Mouse (Mus musculus) hindbrain, embryonic 12.5 days (tissue): ENCODE data around the gene Prep. TPM values are rescaled to one million over a fixed set of nuclear protein-coding genes. Genes with fewer than 3 reads are reported as not detected.

Source experiments
- ATAC-seq: fragments of 200-750 bp; cut with Nextera tagmentation; 2 replicates; pipeline ENCODE4 v1.8.0; 2017; ENCODE audit warnings: moderate TSS enrichment; ENCODE audit not compliant: low FRiP score
- H3K27ac ChIP-seq: fragments of 300-500 bp; sonication (generic); 2 replicates; pipeline ENCODE4 v1.5.1; 2016; ENCODE audit warnings: mild to moderate bottlenecking
- H3K27me3 ChIP-seq: fragments of 300-500 bp; sonication (generic); 2 replicates; pipeline ENCODE4 v1.6.1; 2016; ENCODE audit warnings: mild to moderate bottlenecking
- H3K36me3 ChIP-seq: fragments of 300-500 bp; sonication (generic); 2 replicates; pipeline ENCODE4 v1.6.1; 2016; ENCODE audit warnings: mild to moderate bottlenecking
- H3K4me1 ChIP-seq: fragments of 300-500 bp; sonication (generic); 2 replicates; pipeline ENCODE4 v1.6.1; 2016
- H3K4me2 ChIP-seq: fragments of 300-500 bp; sonication (generic); replicated peaks from 2 replicates; pipeline ENCODE4 v1.6.1; 2016; ENCODE audit warnings: mild to moderate bottlenecking
- H3K4me3 ChIP-seq: fragments of 300-500 bp; sonication (generic); 2 replicates; pipeline ENCODE4 v1.5.1; 2016; ENCODE audit warnings: mild to moderate bottlenecking
- H3K9ac ChIP-seq: fragments of 300-500 bp; sonication (generic); 2 replicates; pipeline ENCODE4 v1.6.1; 2016; ENCODE audit warnings: mild to moderate bottlenecking, moderate library complexity
- H3K9me3 ChIP-seq: fragments of 300-500 bp; sonication (generic); replicated peaks from 2 replicates; pipeline ENCODE4 v1.6.1; 2016; ENCODE audit warnings: mild to moderate bottlenecking
- WGBS: fragments of 180-500 bp; shearing (Covaris S2); methylation state at CpG from one replicate; pipeline ENCODE4 v1.1.7; 2016; 5-methylcytosine and 5-hydroxymethylcytosine counted together
- polyA plus RNA-seq: library from polyadenylated mRNA; unstranded; fragments of >200 nt; fragmentation: Nextera tagmentation; extraction: Ambion mirVana; gene quantifications from 2 replicates; pipeline ENCODE4 v1.2.1, GENCODE M21; 2016

The Prep gene
- polyA plus RNA-seq, 1 experiment from 2014 or later = 29.0 TPM

GRCm38 (mm10) chr10:45104535-45105079 lies 37.6 kb downstream of the Prep start:
- H3K27me3 ChIP-seq = no peaks in the 10 kb centered on the region
- H3K27ac ChIP-seq = peak overlapping the region; percentile 66
- 75% methylated on average over 4 of the region's 4 CpGs for WGBS
- H3K36me3 ChIP-seq = peaks cover 38% of the 10 kb centered on the region
- no peak overlapping the region for H3K4me2 ChIP-seq
- ATAC-seq = no peak
- peaks cover 13% of the 10 kb centered on the region; the same call in 1 of the 2 replicates for H3K4me1 ChIP-seq
- no peak overlapping the region for H3K9ac ChIP-seq
- no peaks in the 10 kb centered on the region for H3K9me3 ChIP-seq
- no peak overlapping the region for H3K4me3 ChIP-seq

GRCm38 (mm10) chr10:45106541-45106940 lies 39.5 kb downstream of the Prep start:
- 95% methylated on average over 4 of the region's 4 CpGs for WGBS
- ATAC-seq = no peak
- Histone ChIP-seq H3K36me3 (peaks cover 47% of the 10 kb centered on the region), H3K27ac (no peak overlapping the region), H3K4me2 (no peak overlapping the region), H3K4me3 (no peak overlapping the region), H3K9me3 (no peaks in the 10 kb centered on the region), H3K4me1 (peaks cover 13% of the 10 kb centered on the region; the same call in 1 of the 2 replicates), H3K9ac (no peak overlapping the region), H3K27me3 (no peaks in the 10 kb centered on the region)

GRCm38 (mm10) chr10:45107313-45107712 lies 40.3 kb downstream of the Prep start:
- Histone ChIP-seq H3K36me3 (peaks cover 44% of the 10 kb centered on the region), H3K27me3 (no peaks in the 10 kb centered on the region), H3K9ac (no peak overlapping the region), H3K9me3 (no peaks in the 10 kb centered on the region), H3K4me1 (peaks cover 10% of the 10 kb centered on the region; the same call in 1 of the 2 replicates), H3K27ac (no peak overlapping the region), H3K4me2 (no peak overlapping the region), H3K4me3 (no peak overlapping the region)
- 95% methylated on average over 2 of the region's 2 CpGs for WGBS
- ATAC-seq = no peak

- no peak overlapping the region for H3K4me2 ChIP-seq
- peaks cover 5% of the 10 kb centered on the region; the same call in 1 of the 2 replicates for H3K4me1 ChIP-seq
- no peak overlapping the region for H3K4me3 ChIP-seq
- H3K27ac ChIP-seq = no peak overlapping the region
- no peak for ATAC-seq
- H3K9me3 ChIP-seq = no peaks in the 10 kb centered on the region
- no peak overlapping the region for H3K9ac ChIP-seq
- peaks cover 51% of the 10 kb centered on the region for H3K36me3 ChIP-seq
- no peaks in the 10 kb centered on the region for H3K27me3 ChIP-seq
- 94% methylated on average over 8 of the region's 8 CpGs for WGBS
Measured at GRCm38 (mm10) chr10:45109041-45109440, 42.0 kb downstream of the Prep start.

GRCm38 (mm10) chr10:45109974-45110373 lies 43.0 kb downstream of the Prep start:
- Histone ChIP-seq H3K27me3 (no peaks in the 10 kb centered on the region), H3K9me3 (no peaks in the 10 kb centered on the region), H3K9ac (no peak overlapping the region), H3K4me1 (no peaks in the 10 kb centered on the region), H3K27ac (no peak overlapping the region), H3K4me3 (no peak overlapping the region), H3K4me2 (no peak overlapping the region), H3K36me3 (peaks cover 56% of the 10 kb centered on the region)
- no peak for ATAC-seq
- WGBS = 88% methylated on average over 6 of the region's 6 CpGs

GRCm38 (mm10) chr10:45112927-45113326 lies 45.9 kb downstream of the Prep start:
- no peak for ATAC-seq
- WGBS = 76% methylated on average over 11 of the region's 11 CpGs
- Histone ChIP-seq H3K27ac (no peak overlapping the region), H3K4me3 (no peak overlapping the region), H3K4me1 (no peaks in the 10 kb centered on the region), H3K9ac (no peak overlapping the region), H3K9me3 (0 out of 2 replicates have a peak, but pooled peaks cover 4% of the 10 kb centered on the region), H3K4me2 (no peak overlapping the region), H3K36me3 (peaks cover 56% of the 10 kb centered on the region), H3K27me3 (no peaks in the 10 kb centered on the region)

- Histone ChIP-seq H3K9ac (no peak overlapping the region), H3K9me3 (0 out of 2 replicates have a peak, but pooled peaks cover 4% of the 10 kb centered on the region), H3K27me3 (no peaks in the 10 kb centered on the region), H3K4me3 (no peak overlapping the region), H3K27ac (no peak overlapping the region), H3K4me2 (no peak overlapping the region), H3K36me3 (peaks cover 50% of the 10 kb centered on the region), H3K4me1 (no peaks in the 10 kb centered on the region)
- 81% methylated on average over 4 of the region's 4 CpGs for WGBS
- ATAC-seq = no peak
Measured at GRCm38 (mm10) chr10:45114462-45114861, 47.5 kb downstream of the Prep start.

GRCm38 (mm10) chr10:45116832-45117231 lies 49.8 kb downstream of the Prep start:
- Histone ChIP-seq H3K27ac (no peak overlapping the region), H3K9me3 (0 out of 2 replicates have a peak, but pooled peaks cover 4% of the 10 kb centered on the region), H3K9ac (no peak overlapping the region), H3K4me2 (no peak overlapping the region), H3K4me3 (no peak overlapping the region), H3K4me1 (no peaks in the 10 kb centered on the region), H3K36me3 (peaks cover 51% of the 10 kb centered on the region), H3K27me3 (no peaks in the 10 kb centered on the region)
- ATAC-seq = no peak
- 96% methylated on average over 5 of the region's 5 CpGs for WGBS

- no peaks in the 10 kb centered on the region for H3K27me3 ChIP-seq
- no peak overlapping the region for H3K4me2 ChIP-seq
- no peaks in the 10 kb centered on the region for H3K4me1 ChIP-seq
- H3K36me3 ChIP-seq = peaks cover 55% of the 10 kb centered on the region
- no peak overlapping the region for H3K9ac ChIP-seq
- no peak overlapping the region for H3K27ac ChIP-seq
- no peak overlapping the region for H3K4me3 ChIP-seq
- H3K9me3 ChIP-seq = 0 out of 2 replicates have a peak, but pooled peaks cover 4% of the 10 kb centered on the region
- ATAC-seq = no peak
- WGBS = 96% methylated on average over 8 of the region's 8 CpGs
Measured at GRCm38 (mm10) chr10:45118389-45118788, 51.4 kb downstream of the Prep start.

- Histone ChIP-seq H3K4me2 (no peak overlapping the region), H3K27ac (no peak overlapping the region), H3K36me3 (peaks cover 62% of the 10 kb centered on the region), H3K4me3 (no peak overlapping the region), H3K9ac (no peak overlapping the region), H3K27me3 (no peaks in the 10 kb centered on the region), H3K4me1 (no peaks in the 10 kb centered on the region), H3K9me3 (no peaks in the 10 kb centered on the region)
- no peak for ATAC-seq
- WGBS = 89% methylated on average over 3 of the region's 3 CpGs
Measured at GRCm38 (mm10) chr10:45121637-45122036, 54.6 kb downstream of the Prep start.

- no peak for ATAC-seq
- no peak overlapping the region for H3K4me3 ChIP-seq
- H3K9ac ChIP-seq = no peak overlapping the region
- H3K4me1 ChIP-seq = no peaks in the 10 kb centered on the region
- no peak overlapping the region for H3K27ac ChIP-seq
- H3K36me3 ChIP-seq = peaks cover 70% of the 10 kb centered on the region
- no peaks in the 10 kb centered on the region for H3K27me3 ChIP-seq
- no peak overlapping the region for H3K4me2 ChIP-seq
- 64% methylated on average over 5 of the region's 5 CpGs for WGBS
- no peaks in the 10 kb centered on the region for H3K9me3 ChIP-seq
Measured at GRCm38 (mm10) chr10:45122476-45122875, 55.5 kb downstream of the Prep start.

GRCm38 (mm10) chr10:45123011-45123410 lies 56.0 kb downstream of the Prep start:
- Histone ChIP-seq H3K4me1 (no peaks in the 10 kb centered on the region), H3K4me2 (no peak overlapping the region), H3K27ac (no peak overlapping the region), H3K27me3 (no peaks in the 10 kb centered on the region), H3K4me3 (no peak overlapping the region), H3K9ac (no peak overlapping the region), H3K36me3 (peaks cover 74% of the 10 kb centered on the region), H3K9me3 (no peaks in the 10 kb centered on the region)
- WGBS = 88% methylated on average over 6 of the region's 6 CpGs
- ATAC-seq = no peak

- Histone ChIP-seq H3K27me3 (no peaks in the 10 kb centered on the region), H3K27ac (peak overlapping the region; percentile 50), H3K9me3 (no peaks in the 10 kb centered on the region), H3K4me2 (no peak overlapping the region), H3K4me1 (no peaks in the 10 kb centered on the region), H3K4me3 (no peak overlapping the region), H3K36me3 (peaks cover 35% of the 10 kb centered on the region), H3K9ac (no peak overlapping the region)
- ATAC-seq = peak; percentile 69
- 72% methylated on average over 11 of the region's 11 CpGs for WGBS
Measured at GRCm38 (mm10) chr10:45129105-45129504, 62.1 kb downstream of the Prep start.
